Mouse (Mus musculus): ENCODE data around the gene Unc5c.

DNA sequence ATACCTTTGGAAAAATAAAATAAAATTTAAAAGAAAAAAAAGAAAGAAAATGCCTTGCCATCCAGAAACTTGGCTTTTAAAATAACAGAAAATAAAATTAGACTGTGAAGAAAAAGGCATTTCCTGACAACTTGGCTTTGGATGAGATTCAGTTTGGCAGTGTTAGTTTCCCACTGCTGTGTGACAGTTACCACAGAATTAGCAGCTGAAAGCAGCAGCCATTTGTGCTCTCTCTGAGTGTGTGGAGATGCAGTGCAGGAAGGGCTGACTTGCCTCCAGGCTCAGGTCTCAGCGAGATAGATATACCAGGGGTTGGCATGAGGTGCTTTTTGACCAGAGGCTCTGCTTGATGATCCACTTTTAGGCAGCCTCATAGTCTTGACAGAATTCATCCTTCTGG lies 151.7 kb downstream of the Unc5c start:
- TF ChIP-seq CTCF (IDR thresholded peaks at IDR 0.05; ENCODE audit: insufficient read depth, low read length) (no peak), POLR2A (IDR thresholded peaks at IDR 0.05; ENCODE audit: borderline replicate concordance, extremely low read depth, low read depth, low read length) (no peak)

Data from lung, adult 2 months (tissue).